Mouse (Mus musculus): ENCODE measurements at regions not wholly inside any gene's neighbourhood (a gene's known extent, or its start where the extent isn't known, plus 50 kb on each side); places are given as distances from the start of the nearest gene placed in this dataset.

DNA sequence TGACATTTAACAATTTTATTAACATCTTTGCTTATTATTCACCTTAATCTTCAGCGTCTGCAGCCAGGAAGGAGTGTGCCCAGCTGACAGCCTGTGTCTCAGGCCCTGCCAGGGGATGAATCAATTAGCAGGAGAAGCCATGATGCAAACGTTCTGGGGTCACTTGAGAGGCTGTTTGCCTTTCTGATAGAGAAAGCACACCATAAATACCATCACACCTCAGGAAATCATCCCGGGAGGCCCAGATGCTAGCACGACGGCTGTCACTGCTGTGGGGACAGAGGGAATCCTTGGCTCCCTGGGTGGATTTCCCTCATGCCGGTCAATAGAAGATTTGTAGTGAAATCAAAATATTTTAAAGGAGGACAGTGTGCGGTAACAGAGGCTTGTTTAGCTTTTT lies 343.7 kb upstream of the Hnrnpa3 start:
- TF ChIP-seq MYB (IDR thresholded peaks at IDR 0.05; ENCODE audit: low read depth, low read length) (no peak), USF2 (IDR thresholded peaks at IDR 0.05; ENCODE audit: borderline replicate concordance in 1 of 2, insufficient read depth in 1 of 2, low read depth in 1 of 2, low read length in 2 of 2) (no peak), TCF12 (IDR thresholded peaks at IDR 0.05; ENCODE audit: low read depth, low read length) (no peak), POLR2AphosphoS2 (IDR thresholded peaks at IDR 0.05; ENCODE audit: low read length) (no peak), MYC (IDR thresholded peaks at IDR 0.05; ENCODE audit: low read depth, low read length) (no peak), KAT2A (conservative IDR thresholded peaks at IDR 0.05; ENCODE audit: low read depth, low read length) (no peak), USF1 (IDR thresholded peaks at IDR 0.05; ENCODE audit: low read depth, low read length) (no peak), CHD2 (IDR thresholded peaks at IDR 0.05; ENCODE audit: low read length) (no peak)
- H3K27me3 ChIP-seq (ENCODE audit: control insufficient read depth in 1 of 2, insufficient read depth in 2 of 2, low read length in 2 of 2), result peaks cover 2 to 6% of the 10 kb centered on the region in 2 experiments; a peak in 3 of 4 replicates
- no peak for DNase-seq (ENCODE audit: low read depth, low spot score)

DNA sequence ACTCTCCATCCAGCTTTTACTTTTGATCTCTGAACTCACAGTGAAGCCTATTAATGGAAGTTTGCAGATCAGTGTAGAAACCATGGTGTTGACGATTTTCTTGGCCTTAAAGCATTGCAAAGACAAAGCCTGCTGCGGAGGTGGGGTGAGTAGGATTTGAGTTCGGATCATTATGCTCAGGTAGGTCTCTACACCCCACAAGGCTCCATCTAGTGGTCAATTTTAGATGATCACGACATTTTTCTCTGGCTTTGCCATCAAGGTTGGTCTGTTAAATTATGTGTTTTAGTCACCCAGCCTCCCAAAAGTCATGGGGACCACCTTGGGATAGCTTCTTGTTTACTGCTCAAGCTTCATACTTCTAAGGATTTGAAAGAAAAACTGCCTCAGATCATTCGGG lies 340.9 kb upstream of the Hnrnpa3 start:
- no peaks in the 10 kb centered on the region for H3K36me3 ChIP-seq (ENCODE audit: control insufficient read depth in 1 of 2, insufficient read depth in 2 of 2, low read length in 2 of 2)
- H3K79me2 ChIP-seq (ENCODE audit: control insufficient read depth, insufficient read depth, low read length, poor library complexity), result no peaks in the 10 kb centered on the region
- no peak overlapping the region for H3K4me3 ChIP-seq (ENCODE audit: control insufficient read depth in 1 of 2, insufficient read depth in 1 of 2, low read depth in 2 of 2, low read length in 2 of 2)
- no peaks in the 10 kb centered on the region for H3K9me3 ChIP-seq (replicated peaks; ENCODE audit: insufficient read depth, low read length)
- TF ChIP-seq RAD21 (IDR thresholded peaks at IDR 0.05; ENCODE audit: low read depth, low read length), result peak; percentile 16
- TF ChIP-seq SIN3A (IDR thresholded peaks at IDR 0.05; ENCODE audit: low read length), result no peak
- no peak for TF ChIP-seq NELFE (IDR thresholded peaks at IDR 0.05; ENCODE audit: low read depth, low read length)
- peak; percentile 24 to 58 (median 48) for TF ChIP-seq CTCF (IDR thresholded peaks at IDR 0.05 in 2 of 3, conservative IDR thresholded peaks at IDR 0.05 in 1 of 3; ENCODE audit: control insufficient read depth in 1 of 3, insufficient read depth in 1 of 3, low read depth in 2 of 3, low read length in 3 of 3, poor library complexity in 1 of 3, severe bottlenecking in 1 of 3)
- TF ChIP-seq SMC3 (IDR thresholded peaks at IDR 0.05; ENCODE audit: low read depth, low read length), result peak; percentile 56
- peaks cover 2 to 3% of the 10 kb centered on the region in 2 experiments for H3K27me3 ChIP-seq (ENCODE audit: control insufficient read depth in 1 of 2, insufficient read depth in 2 of 2, low read length in 2 of 2)
- peak; percentile 33 for DNase-seq (ENCODE audit: low read depth, low spot score)
- no peak overlapping the region for H3K27ac ChIP-seq (ENCODE audit: control insufficient read depth, low read depth, low read length)
- no peak overlapping the region for H3K9ac ChIP-seq (ENCODE audit: control insufficient read depth, low read depth, low read length, poor library complexity, severe bottlenecking)
- H3K4me1 ChIP-seq (ENCODE audit: control insufficient read depth in 1 of 2, insufficient read depth in 2 of 2, low read length in 2 of 2), result no peaks in the 10 kb centered on the region

More for the DNA sequence above, 343.7 kb upstream of the Hnrnpa3 start:
- Histone ChIP-seq H3K9me3 (replicated peaks; ENCODE audit: insufficient read depth, low read length) (no peaks in the 10 kb centered on the region), H3K4me1 (ENCODE audit: control insufficient read depth in 1 of 2, insufficient read depth in 2 of 2, low read length in 2 of 2) (no peaks in the 10 kb centered on the region), H3K27ac (ENCODE audit: control insufficient read depth, low read depth, low read length) (no peak overlapping the region), H3K36me3 (ENCODE audit: control insufficient read depth in 1 of 2, insufficient read depth in 2 of 2, low read length in 2 of 2) (no peaks in the 10 kb centered on the region), H3K4me3 (ENCODE audit: control insufficient read depth in 1 of 2, insufficient read depth in 1 of 2, low read depth in 2 of 2, low read length in 2 of 2) (no peak overlapping the region), H3K79me2 (ENCODE audit: control insufficient read depth, insufficient read depth, low read length, poor library complexity) (no peaks in the 10 kb centered on the region), H3K9ac (ENCODE audit: control insufficient read depth, low read depth, low read length, poor library complexity, severe bottlenecking) (no peak overlapping the region)

DNA sequence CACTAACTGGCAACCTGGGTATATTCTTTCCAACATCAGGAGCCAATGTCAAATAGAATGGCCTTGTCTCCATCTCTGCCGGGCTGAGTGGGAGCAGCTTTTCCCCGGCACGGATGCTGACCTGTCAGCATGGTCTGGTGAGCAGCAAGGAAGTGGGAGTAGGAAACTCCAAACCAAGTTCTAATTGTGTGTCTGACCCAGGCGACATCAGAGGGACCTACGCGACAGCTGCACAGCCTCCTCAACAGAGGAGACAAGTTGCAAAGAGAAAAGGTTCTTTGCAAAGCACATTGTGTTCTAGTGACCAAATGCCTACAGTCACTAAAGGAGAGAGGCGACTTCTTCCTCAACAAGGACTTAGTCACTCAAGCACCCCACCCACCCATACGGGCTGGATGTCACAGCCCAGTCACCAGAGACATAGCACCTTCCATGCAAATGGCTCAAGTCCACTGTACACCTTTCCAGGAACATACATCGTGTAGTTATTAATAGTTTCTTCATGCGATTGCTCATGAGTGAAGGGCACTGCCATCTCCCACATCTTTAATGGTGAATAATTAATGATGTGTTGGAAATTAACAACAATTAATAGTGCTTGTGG lies 334.8 kb upstream of the Hnrnpa3 start:
- TF ChIP-seq MYB (IDR thresholded peaks at IDR 0.05; ENCODE audit: low read depth, low read length), result no peak
- no peak for TF ChIP-seq ZMIZ1 (IDR thresholded peaks at IDR 0.05; ENCODE audit: low read depth, low read length)
- no peak for TF ChIP-seq RCOR1 (IDR thresholded peaks at IDR 0.05; ENCODE audit: low read depth, low read length)
- TF ChIP-seq CTCF (IDR thresholded peaks at IDR 0.05 in 2 of 3, conservative IDR thresholded peaks at IDR 0.05 in 1 of 3; ENCODE audit: control insufficient read depth in 1 of 3, insufficient read depth in 1 of 3, low read depth in 2 of 3, low read length in 3 of 3, poor library complexity in 1 of 3, severe bottlenecking in 1 of 3), result no peak
- no peak for TF ChIP-seq POLR2AphosphoS2 (IDR thresholded peaks at IDR 0.05; ENCODE audit: low read length)
- no peak for TF ChIP-seq JUND (IDR thresholded peaks at IDR 0.05; ENCODE audit: low read depth, low read length)
- TF ChIP-seq ZKSCAN1 (IDR thresholded peaks at IDR 0.05; ENCODE audit: low read depth, low read length), result no peak
- no peak for TF ChIP-seq GATA1 (IDR thresholded peaks at IDR 0.05; ENCODE audit: low read depth, low read length)
- no peak for TF ChIP-seq HCFC1 (IDR thresholded peaks at IDR 0.05; ENCODE audit: low read depth, low read length)
- TF ChIP-seq POLR2A (IDR thresholded peaks at IDR 0.05; ENCODE audit: control insufficient read depth in 1 of 2, insufficient read depth in 1 of 2, low read depth in 1 of 2, low read length in 2 of 2, poor library complexity in 1 of 2), result no peak
- no peak for TF ChIP-seq BHLHE40 (IDR thresholded peaks at IDR 0.05; ENCODE audit: borderline replicate concordance, low read depth, low read length)
- TF ChIP-seq NELFE (IDR thresholded peaks at IDR 0.05; ENCODE audit: low read depth, low read length), result no peak
- Histone ChIP-seq H3K27ac (ENCODE audit: control insufficient read depth, low read depth, low read length) (no peak overlapping the region), H3K9me3 (replicated peaks; ENCODE audit: insufficient read depth, low read length) (no peaks in the 10 kb centered on the region), H3K9ac (ENCODE audit: control insufficient read depth, low read depth, low read length, poor library complexity, severe bottlenecking) (no peak overlapping the region), H3K4me1 (ENCODE audit: control insufficient read depth in 1 of 2, insufficient read depth in 2 of 2, low read length in 2 of 2) (no peaks in the 10 kb centered on the region), H3K79me2 (ENCODE audit: control insufficient read depth, insufficient read depth, low read length, poor library complexity) (no peaks in the 10 kb centered on the region), H3K27me3 (ENCODE audit: control insufficient read depth in 1 of 2, insufficient read depth in 2 of 2, low read length in 2 of 2) (peaks cover 6 to 7% of the 10 kb centered on the region in 2 experiments), H3K4me3 (ENCODE audit: control insufficient read depth in 1 of 2, insufficient read depth in 1 of 2, low read depth in 2 of 2, low read length in 2 of 2) (no peak overlapping the region), H3K36me3 (ENCODE audit: control insufficient read depth in 1 of 2, insufficient read depth in 2 of 2, low read length in 2 of 2) (no peaks in the 10 kb centered on the region)
- DNase-seq (ENCODE audit: low read depth, low spot score), result no peak

Measured in MEL (cell line).